Mouse (Mus musculus) heart, postnatal 0 days (tissue): Measurements from ENCODE around the gene Hs3st5.

Experiments used
- CTCF ChIP-seq: IDR thresholded peaks from 2 replicates; pipeline ENCODE4 v1.5.1; 2016; ENCODE audit warnings: antibody characterized with exemption, control low read depth, low read depth
- EP300 ChIP-seq: IDR thresholded peaks from 2 replicates; pipeline ENCODE4 v1.6.1; 2016; ENCODE audit warnings: antibody characterized with exemption, low read depth

GRCm38 (mm10) chr10:36578375-36579145 lies 71.9 kb downstream of the Hs3st5 start:
- no peak for TF ChIP-seq CTCF
- no peak for TF ChIP-seq EP300
